Comparison of ENCODE assay signal across 19 mouse cellular contexts in the genomic region with DNA sequence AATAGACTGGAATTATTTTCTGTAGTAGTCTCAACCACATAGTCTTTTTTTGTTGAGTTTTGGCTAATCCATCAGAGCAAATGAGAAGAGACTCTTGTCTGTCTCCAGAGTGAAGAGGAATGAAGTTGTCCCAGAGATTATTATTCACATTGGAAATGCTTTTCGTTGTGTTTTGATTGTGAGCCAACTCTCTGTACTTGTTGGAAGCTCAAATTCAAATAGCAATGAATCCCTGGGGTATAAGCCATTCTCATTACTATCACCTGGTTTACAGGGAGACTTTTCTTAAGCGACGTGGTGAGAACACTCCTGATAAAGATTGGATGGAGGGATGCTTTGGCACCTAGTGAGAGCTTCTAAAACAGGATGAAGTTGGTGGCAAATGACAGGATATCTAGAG.
"Had no signal": no experiment of that assay in that cellular context is flagged by ENCODE, and none has a peak within 500 bp of the region (broad histone marks: within the 10 kb centered on the region; RNA-seq: fewer than 3 reads in every experiment).

No protein-coding gene starts in this region.

- DNase-seq: liver, postnatal 0 days; lung, postnatal 14 days; lung, postnatal 36 days; right cerebral cortex, adult 18-20 months; right cerebral cortex, postnatal 25 days; right cerebral cortex, postnatal 4 days; thymus, adult 2 months; thymus, postnatal 25 days; thymus, postnatal 4 days had no signal

- ATAC-seq: liver, postnatal 0 days; lung, postnatal 0 days; midbrain, embryonic 13.5 days; midbrain, embryonic 15.5 days had no signal

- H3K4me1 ChIP-seq: megakaryocyte, embryonic 14.5 days; midbrain, embryonic 13.5 days; midbrain, embryonic 15.5 days; neural tube, embryonic 12.5 days; stomach, embryonic 15.5 days had no signal

- H3K9me3 ChIP-seq: lung, embryonic 15.5 days; megakaryocyte, embryonic 14.5 days; midbrain, embryonic 13.5 days; midbrain, embryonic 15.5 days; neural tube, embryonic 12.5 days; stomach, embryonic 15.5 days had no signal

- H3K27me3 ChIP-seq: lung, embryonic 15.5 days; megakaryocyte, embryonic 14.5 days; midbrain, embryonic 13.5 days; midbrain, embryonic 15.5 days; neural tube, embryonic 12.5 days; stomach, embryonic 15.5 days had no signal

- H3K36me3 ChIP-seq: lung, embryonic 15.5 days; midbrain, embryonic 13.5 days; midbrain, embryonic 15.5 days; neural tube, embryonic 12.5 days; stomach, embryonic 15.5 days had no signal

- H3K4me3 ChIP-seq: lung, embryonic 15.5 days; megakaryocyte, embryonic 14.5 days; midbrain, embryonic 13.5 days; midbrain, embryonic 15.5 days; neural tube, embryonic 12.5 days; stomach, embryonic 15.5 days had no signal

- H3K27ac ChIP-seq: lung, embryonic 15.5 days; macrophage; midbrain, embryonic 13.5 days; midbrain, embryonic 15.5 days; neural tube, embryonic 12.5 days; stomach, embryonic 15.5 days; stomach, postnatal 0 days had no signal

- H3K9ac ChIP-seq: liver, postnatal 0 days; lung, embryonic 15.5 days; midbrain, embryonic 13.5 days; midbrain, embryonic 15.5 days; neural tube, embryonic 12.5 days; stomach, embryonic 15.5 days had no signal

- H3K4me2 ChIP-seq: lung, embryonic 15.5 days; midbrain, embryonic 11.5 days; midbrain, embryonic 13.5 days; midbrain, embryonic 15.5 days; neural tube, embryonic 12.5 days; stomach, embryonic 15.5 days had no signal
